Mouse (Mus musculus) cerebral cortex, adult 2 months (tissue): ENCODE data around the gene Pnma1.

ENCODE experiments used
- WGBS: fragments of 180-500 bp; shearing (Covaris S2); methylation state at CpG from one replicate; pipeline ENCODE4 v1.1.7; 2018; 5-methylcytosine and 5-hydroxymethylcytosine counted together

The Pnma1 gene

DNA sequence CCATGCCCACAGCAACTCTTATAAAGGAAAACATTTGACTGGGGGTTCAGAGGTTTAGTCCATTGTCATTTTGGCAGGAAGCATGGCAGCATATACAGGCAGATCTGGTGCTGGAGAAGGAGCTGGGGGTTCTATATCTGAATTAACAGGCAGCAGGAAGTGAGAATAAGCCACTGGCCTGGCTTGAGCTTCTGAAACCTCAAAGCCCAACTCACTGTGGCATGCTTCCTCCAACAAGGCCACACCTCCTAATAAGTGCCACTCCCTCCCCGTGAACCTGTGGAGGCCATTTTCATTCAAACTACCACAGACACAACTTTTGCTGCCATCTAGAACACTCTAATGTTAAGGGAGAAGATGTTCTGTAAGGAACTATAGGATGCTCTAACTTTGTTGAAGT is 40.6 kb downstream of the Pnma1 start:
- 63% methylated on average over 1 of the region's 1 CpGs for WGBS

DNA sequence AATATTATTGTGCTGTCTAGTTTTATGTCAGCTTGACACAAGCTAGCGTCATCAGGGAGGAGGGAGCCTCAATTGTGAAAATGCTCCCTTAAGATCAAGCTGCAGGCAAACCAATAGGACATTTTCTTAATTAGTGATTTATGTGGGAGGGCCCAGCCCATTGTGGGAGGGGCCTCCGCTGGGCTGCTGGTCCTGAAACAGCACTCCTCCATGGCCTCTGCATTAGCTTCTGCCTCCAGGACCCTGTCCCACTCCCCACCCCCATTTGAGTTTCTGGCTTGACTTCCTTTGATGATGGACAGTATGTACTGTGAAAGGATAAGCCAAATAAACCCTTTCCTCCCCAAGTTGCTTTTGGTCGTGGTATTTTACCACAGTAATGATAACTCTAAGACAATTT is 41.3 kb downstream of the Pnma1 start:
- WGBS, result 86% methylated on average over 3 of the region's 3 CpGs

DNA sequence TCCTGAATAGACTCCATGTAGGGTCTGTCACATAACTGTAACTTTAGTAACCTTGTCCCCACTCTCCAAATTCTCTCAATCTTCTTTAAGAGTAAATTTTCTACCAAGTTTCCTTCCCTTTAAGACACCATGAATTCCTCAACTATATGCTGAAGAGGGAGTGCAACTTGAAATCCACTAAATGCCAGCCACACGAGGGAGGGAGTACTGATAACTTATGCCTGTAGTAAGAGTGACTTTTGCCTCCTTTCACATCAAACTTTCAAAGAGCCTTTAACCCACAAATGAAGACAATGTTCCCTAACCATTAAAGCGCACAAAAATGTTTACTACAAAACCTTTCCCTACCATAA is 46.8 kb downstream of the Pnma1 start:
- WGBS, result 53% methylated on average over 2 of the region's 2 CpGs

DNA sequence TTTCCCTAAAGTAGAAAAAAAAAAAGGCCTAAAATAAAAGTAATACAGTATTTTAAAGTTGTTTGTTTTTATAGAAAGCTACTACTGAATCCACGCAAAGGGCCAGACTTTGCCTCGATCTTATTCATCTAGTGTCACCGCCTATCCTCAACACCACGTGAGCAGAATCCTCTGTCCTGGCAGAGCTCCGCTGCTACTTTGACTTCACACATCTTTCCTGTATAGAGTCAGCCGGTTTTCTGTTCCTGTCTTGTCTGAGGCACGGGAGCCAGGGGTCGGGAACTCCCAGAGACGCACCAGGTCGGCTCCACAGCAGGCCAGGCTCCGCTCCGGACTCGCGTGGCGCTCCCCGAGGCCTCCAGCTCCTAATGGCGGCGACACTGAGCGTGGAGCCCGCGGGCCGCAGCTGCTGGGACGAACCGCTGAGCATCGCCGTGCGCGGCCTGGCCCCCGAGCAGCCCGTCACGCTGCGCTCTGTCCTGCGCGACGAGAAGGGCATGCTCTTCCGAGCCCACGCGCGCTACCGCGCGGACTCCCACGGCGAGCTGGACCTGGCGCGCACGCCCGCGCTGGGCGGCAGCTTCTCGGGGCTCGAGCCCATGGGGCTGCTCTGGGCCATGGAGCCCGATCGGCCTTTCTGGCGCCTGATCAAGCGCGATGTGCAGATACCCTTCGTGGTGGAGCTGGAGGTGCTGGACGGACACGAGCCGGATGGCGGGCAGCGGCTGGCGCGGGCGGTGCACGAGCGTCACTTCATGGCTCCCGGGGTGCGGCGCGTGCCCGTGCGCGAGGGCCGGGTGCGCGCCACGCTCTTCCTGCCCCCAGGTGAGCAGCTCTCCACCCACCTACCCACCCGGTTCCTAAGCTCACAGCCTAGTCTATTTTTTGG is 47.4 kb downstream of the Pnma1 start, which contains the start of gene Acot6:
Gene Acot6 (plus strand): TSS at position 51 of the 889 bp plus-strand sequence.
- under 1% methylated on average over 77 of the region's 80 CpGs for whole genome bisulfite sequencing

- 17% methylated on average over 1 of the region's 1 CpGs for WGBS
These were observed 48.2 kb downstream of the Pnma1 start for GRCm38 (mm10) chr12:84100071-84100470.

GRCm38 (mm10) chr12:84099605-84100004 is 48.7 kb downstream of the Pnma1 start:
- 97% methylated on average over 2 of the region's 2 CpGs for WGBS
